Mouse (Mus musculus): Measurements from ENCODE around the gene Slc35c2. TPM values are rescaled to one million over a fixed set of nuclear protein-coding genes. Genes with fewer than 3 reads are reported as not detected.

The Slc35c2 gene
- polyA plus RNA-seq, 2 experiments: 51.1 to 54.2 TPM

DNA sequence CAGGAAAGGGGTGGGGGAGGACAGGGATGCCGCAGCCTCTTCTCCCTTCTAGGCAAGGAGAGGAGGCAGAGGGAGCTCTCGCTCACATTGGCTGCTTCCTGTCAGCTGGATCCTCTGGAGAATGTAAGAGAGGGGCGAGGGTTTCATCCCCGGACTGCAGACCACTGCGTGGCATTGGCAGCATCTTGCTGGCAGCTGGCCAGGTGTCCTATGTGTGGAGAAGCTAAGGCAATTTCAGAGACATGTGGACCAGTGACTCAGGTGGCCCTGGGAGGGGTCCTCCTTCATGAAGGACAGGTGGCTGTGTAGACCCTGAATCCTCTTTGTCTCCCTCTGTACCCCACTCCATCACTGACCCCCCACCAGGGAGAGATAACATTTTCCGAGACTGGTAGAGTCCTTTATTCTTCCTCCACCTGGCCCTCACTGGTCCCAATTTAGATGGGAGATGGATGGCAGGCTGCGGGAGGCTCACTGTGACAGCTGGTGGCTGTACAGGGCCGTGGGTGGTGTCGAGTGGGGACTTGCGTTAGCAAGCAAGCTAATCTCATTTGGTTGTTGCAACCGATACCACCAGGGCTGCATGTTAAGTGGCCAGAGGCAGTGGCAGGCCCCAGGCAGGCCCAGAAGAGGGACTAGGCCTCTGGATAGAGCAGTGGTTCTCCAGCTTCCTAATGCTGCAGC, 30.4 kb downstream of the Slc35c2 start:
- Histone ChIP-seq H3K4me1 (ENCODE audit: control insufficient read depth, insufficient read depth, low read length) (no peaks in the 10 kb centered on the region), H3K9me3 (ENCODE audit: control insufficient read depth, low read length) (no peaks in the 10 kb centered on the region), H3K36me3 (ENCODE audit: control insufficient read depth, insufficient read depth, low read length) (no peaks in the 10 kb centered on the region), H3K27me3 (ENCODE audit: control insufficient read depth, insufficient read depth, low read length) (peaks cover 15% of the 10 kb centered on the region; the same call in 1 of the 2 replicates), H3K4me2 (replicated peaks; ENCODE audit: low read depth, low read length, severe bottlenecking) (no peak overlapping the region), H3K27ac (replicated peaks; ENCODE audit: low read depth, low read length) (no peak overlapping the region), H3K4me3 (replicated peaks; ENCODE audit: low read length) (no peak overlapping the region), H3K9ac (ENCODE audit: low read depth, low read length, severe bottlenecking) (no peak overlapping the region)
- TF ChIP-seq POLR2A (IDR thresholded peaks at IDR 0.05; ENCODE audit: borderline replicate concordance, extremely low read depth, insufficient read depth, insufficient read length): no peak
- ATAC-seq (ENCODE audit: low FRiP score, low read depth) (no peak), DNase-seq (ENCODE audit: low spot score) (no peak)
- 54% methylated on average over 11 of the region's 11 CpGs for WGBS

DNA sequence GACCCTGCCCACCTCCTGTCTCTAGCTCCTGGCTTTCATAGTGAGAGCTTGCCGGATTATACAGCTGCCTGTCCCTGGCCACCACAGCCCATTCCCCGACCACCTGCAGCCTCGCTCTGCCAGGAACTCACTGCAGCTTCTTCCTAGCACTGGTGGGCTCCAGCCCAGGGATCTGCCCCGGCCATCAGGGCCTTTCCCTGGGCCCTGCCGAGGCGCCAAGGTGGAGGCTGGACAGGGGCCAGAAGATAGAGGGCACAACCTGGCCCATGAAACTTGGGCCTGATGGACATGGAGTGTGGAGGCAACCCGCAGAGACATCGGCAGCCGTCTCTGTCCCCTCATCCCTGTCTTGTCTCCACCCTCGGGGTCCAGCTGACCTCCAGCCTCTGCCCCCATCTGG, 31.5 kb downstream of the Slc35c2 start:
- Histone ChIP-seq H3K4me1 (ENCODE audit: control insufficient read depth, insufficient read depth, low read length) (no peaks in the 10 kb centered on the region), H3K9ac (ENCODE audit: low read depth, low read length, severe bottlenecking) (no peak overlapping the region), H3K9me3 (ENCODE audit: control insufficient read depth, low read length) (no peaks in the 10 kb centered on the region), H3K4me3 (replicated peaks; ENCODE audit: low read length) (no peak overlapping the region), H3K36me3 (ENCODE audit: control insufficient read depth, insufficient read depth, low read length) (no peaks in the 10 kb centered on the region), H3K4me2 (replicated peaks; ENCODE audit: low read depth, low read length, severe bottlenecking) (no peak overlapping the region), H3K27ac (replicated peaks; ENCODE audit: low read depth, low read length) (no peak overlapping the region), H3K27me3 (ENCODE audit: control insufficient read depth, insufficient read depth, low read length) (peaks cover 15% of the 10 kb centered on the region; the same call in 1 of the 2 replicates)
- TF ChIP-seq POLR2A (IDR thresholded peaks at IDR 0.05; ENCODE audit: borderline replicate concordance, extremely low read depth, insufficient read depth, insufficient read length): no peak
- no peak for ATAC-seq (ENCODE audit: low FRiP score, low read depth)
- DNase-seq (ENCODE audit: low spot score): no peak
- WGBS: 60% methylated on average over 10 of the region's 10 CpGs

DNA sequence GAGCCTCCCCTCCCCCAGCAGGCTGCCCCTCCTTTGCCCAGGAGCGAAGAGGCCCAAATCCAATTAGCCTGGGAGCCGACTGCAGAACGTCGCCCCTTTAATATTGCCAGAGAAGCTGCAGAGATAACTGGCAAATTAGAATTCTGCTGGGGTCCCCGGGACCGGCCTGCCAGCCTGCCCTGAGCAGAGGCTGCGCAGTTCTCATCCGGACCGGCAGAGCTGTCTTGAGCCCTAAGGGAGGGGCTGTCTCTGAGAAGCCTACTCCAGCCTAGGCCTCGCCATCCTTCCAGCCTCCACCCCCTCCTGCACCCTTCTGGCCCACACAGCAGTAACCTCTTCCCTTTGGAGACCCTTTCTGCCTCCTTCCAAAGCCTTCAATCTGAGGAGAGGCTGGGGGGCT, 33.8 kb downstream of the Slc35c2 start:
- no peak overlapping the region for H3K27ac ChIP-seq (replicated peaks; ENCODE audit: low read depth, low read length)
- no peaks in the 10 kb centered on the region for H3K4me1 ChIP-seq (ENCODE audit: control insufficient read depth, insufficient read depth, low read length)
- H3K27me3 ChIP-seq (ENCODE audit: control insufficient read depth, insufficient read depth, low read length): peaks cover 15% of the 10 kb centered on the region; the same call in 1 of the 2 replicates
- H3K36me3 ChIP-seq (ENCODE audit: control insufficient read depth, insufficient read depth, low read length): no peaks in the 10 kb centered on the region
- no peak overlapping the region for H3K4me2 ChIP-seq (replicated peaks; ENCODE audit: low read depth, low read length, severe bottlenecking)
- no peak overlapping the region for H3K4me3 ChIP-seq (replicated peaks; ENCODE audit: low read length)
- 8% methylated on average over 10 of the region's 10 CpGs for WGBS
- ATAC-seq (ENCODE audit: low FRiP score, low read depth): no peak
- H3K9me3 ChIP-seq (ENCODE audit: control insufficient read depth, low read length): no peaks in the 10 kb centered on the region
- no peak for TF ChIP-seq POLR2A (IDR thresholded peaks at IDR 0.05; ENCODE audit: borderline replicate concordance, extremely low read depth, insufficient read depth, insufficient read length)
- DNase-seq (ENCODE audit: low spot score): no peak
- H3K9ac ChIP-seq (ENCODE audit: low read depth, low read length, severe bottlenecking): no peak overlapping the region

DNA sequence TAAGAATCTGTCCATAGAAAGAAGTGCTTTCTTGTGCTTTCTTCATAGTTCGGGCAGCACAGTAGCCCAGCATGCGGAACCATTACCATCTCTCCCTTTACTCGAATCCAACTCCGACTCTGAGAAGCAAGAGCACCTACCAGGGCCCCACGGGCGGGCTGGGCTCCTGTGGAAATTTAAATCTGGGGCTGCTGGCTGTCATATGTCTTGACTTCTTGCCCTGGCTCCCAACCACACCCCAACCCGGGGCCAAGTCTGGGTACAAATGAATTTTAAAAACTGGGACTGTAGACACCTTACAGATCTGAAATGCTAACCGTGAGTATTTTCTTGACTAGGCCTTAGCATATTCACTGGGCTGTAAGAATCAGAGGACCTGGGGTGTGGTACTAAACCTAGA, 34.4 kb downstream of the Slc35c2 start:
- DNase-seq (ENCODE audit: low spot score) (no peak), ATAC-seq (ENCODE audit: low FRiP score, low read depth) (no peak)
- Histone ChIP-seq H3K4me2 (replicated peaks; ENCODE audit: low read depth, low read length, severe bottlenecking) (no peak overlapping the region), H3K9ac (ENCODE audit: low read depth, low read length, severe bottlenecking) (no peak overlapping the region), H3K27me3 (ENCODE audit: control insufficient read depth, insufficient read depth, low read length) (peaks cover 15% of the 10 kb centered on the region; the same call in 1 of the 2 replicates), H3K4me3 (replicated peaks; ENCODE audit: low read length) (no peak overlapping the region), H3K9me3 (ENCODE audit: control insufficient read depth, low read length) (no peaks in the 10 kb centered on the region), H3K36me3 (ENCODE audit: control insufficient read depth, insufficient read depth, low read length) (no peaks in the 10 kb centered on the region), H3K4me1 (ENCODE audit: control insufficient read depth, insufficient read depth, low read length) (no peaks in the 10 kb centered on the region), H3K27ac (replicated peaks; ENCODE audit: low read depth, low read length) (no peak overlapping the region)
- TF ChIP-seq POLR2A (IDR thresholded peaks at IDR 0.05; ENCODE audit: borderline replicate concordance, extremely low read depth, insufficient read depth, insufficient read length): no peak
- 73% methylated on average over 8 of the region's 8 CpGs for WGBS

DNA sequence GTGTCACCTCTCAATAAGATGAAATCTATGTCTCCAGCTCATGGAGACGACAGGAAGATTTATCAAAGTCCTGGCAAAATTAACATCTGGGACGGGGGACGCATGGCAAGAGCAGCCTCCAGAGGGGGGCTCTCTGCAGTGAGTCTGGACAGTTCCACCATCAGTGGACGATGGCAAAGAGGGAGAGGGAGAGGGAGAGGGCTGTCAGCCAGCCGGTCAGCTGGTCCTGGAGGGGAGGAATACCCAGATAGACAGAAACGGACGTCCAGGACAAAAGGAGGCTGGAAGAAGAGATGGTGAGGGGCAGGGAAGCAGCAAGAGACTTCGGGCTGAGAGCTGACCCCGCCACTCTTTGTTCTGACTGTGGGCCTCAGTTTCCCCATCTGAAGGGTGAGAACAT, 34.9 kb downstream of the Slc35c2 start:
- 51% methylated on average over 9 of the region's 9 CpGs for WGBS

More for the DNA sequence above, 34.9 kb downstream of the Slc35c2 start:
- no peak for TF ChIP-seq POLR2A (IDR thresholded peaks at IDR 0.05; ENCODE audit: borderline replicate concordance, extremely low read depth, insufficient read depth, insufficient read length)
- no peak for DNase-seq (ENCODE audit: low spot score)
- Histone ChIP-seq H3K27ac (replicated peaks; ENCODE audit: low read depth, low read length) (no peak overlapping the region), H3K9me3 (ENCODE audit: control insufficient read depth, low read length) (no peaks in the 10 kb centered on the region), H3K4me1 (ENCODE audit: control insufficient read depth, insufficient read depth, low read length) (no peaks in the 10 kb centered on the region), H3K9ac (ENCODE audit: low read depth, low read length, severe bottlenecking) (no peak overlapping the region), H3K36me3 (ENCODE audit: control insufficient read depth, insufficient read depth, low read length) (no peaks in the 10 kb centered on the region), H3K4me2 (replicated peaks; ENCODE audit: low read depth, low read length, severe bottlenecking) (no peak overlapping the region), H3K27me3 (ENCODE audit: control insufficient read depth, insufficient read depth, low read length) (peaks cover 15% of the 10 kb centered on the region; the same call in 1 of the 2 replicates), H3K4me3 (replicated peaks; ENCODE audit: low read length) (no peak overlapping the region)
- no peak for ATAC-seq (ENCODE audit: low FRiP score, low read depth)
